Mouse (Mus musculus) thymus, postnatal 25 days (tissue): ENCODE measurements around the gene Camk2b.

Experiments
- DNase-seq: peaks from one replicate; pipeline ENCODE4 v3.0.0; 2022

Camk2b gene

GRCm38 (mm10) chr11:6048208-6048607 lies 18.0 kb downstream of the Camk2b start:
- DNase-seq, result no peak

DNA sequence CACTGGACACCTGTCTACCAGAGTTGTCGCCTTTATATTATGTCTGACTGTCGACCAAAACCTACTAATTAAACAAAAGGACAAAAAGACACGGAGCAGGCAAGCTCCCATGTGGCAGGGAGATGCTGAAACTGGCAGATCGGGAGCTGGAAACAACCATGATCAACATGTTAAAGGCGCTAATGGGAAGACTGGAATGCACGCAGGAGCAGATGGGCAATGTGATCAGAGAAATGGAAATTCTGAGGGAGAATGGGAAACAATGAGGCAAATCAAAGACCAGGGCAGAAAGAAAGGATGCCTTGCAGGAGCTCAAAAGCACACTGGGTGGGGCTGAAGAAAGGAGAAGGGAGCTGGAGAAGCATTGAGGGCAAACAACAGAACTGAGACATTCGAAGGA lies 27.2 kb downstream of the Camk2b start:
- no peak for DNase-seq

- no peak for DNase-seq
These were observed 28.5 kb downstream of the Camk2b start for GRCm38 (mm10) chr11:6037686-6038085.

DNA sequence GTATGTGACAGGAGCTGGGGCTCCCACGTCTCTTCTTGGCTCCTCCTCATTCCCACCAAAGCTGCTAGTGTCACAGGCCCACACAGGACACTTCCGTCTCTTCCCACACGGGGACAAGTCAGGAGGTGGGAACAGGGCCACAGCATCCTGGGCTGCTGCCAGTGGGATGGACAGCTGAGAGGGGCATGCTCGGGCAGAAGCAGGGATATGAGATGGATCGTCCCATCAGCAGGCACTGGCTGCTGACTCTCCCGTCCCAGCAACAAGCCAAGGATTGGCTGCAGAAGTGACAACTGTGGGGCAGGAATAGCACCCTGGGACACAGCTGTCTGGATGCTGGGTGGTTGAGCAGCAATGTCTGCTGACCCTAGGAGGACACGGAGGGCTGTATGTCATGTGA lies 29.0 kb downstream of the Camk2b start:
- DNase-seq, result no peak

GRCm38 (mm10) chr11:6036477-6036876 lies 29.7 kb downstream of the Camk2b start:
- DNase-seq, result no peak

GRCm38 (mm10) chr11:6035521-6035920 lies 30.6 kb downstream of the Camk2b start:
- no peak for DNase-seq

- DNase-seq, result no peak
These were observed 31.4 kb downstream of the Camk2b start for GRCm38 (mm10) chr11:6034740-6035139.

- no peak for DNase-seq
These were observed 32.4 kb downstream of the Camk2b start for GRCm38 (mm10) chr11:6033801-6034200.

GRCm38 (mm10) chr11:6033147-6033546 lies 33.0 kb downstream of the Camk2b start:
- DNase-seq, result peak; percentile 85

GRCm38 (mm10) chr11:6030650-6031049 lies 35.5 kb downstream of the Camk2b start:
- no peak for DNase-seq

GRCm38 (mm10) chr11:6029790-6030189 lies 36.4 kb downstream of the Camk2b start:
- no peak for DNase-seq

DNA sequence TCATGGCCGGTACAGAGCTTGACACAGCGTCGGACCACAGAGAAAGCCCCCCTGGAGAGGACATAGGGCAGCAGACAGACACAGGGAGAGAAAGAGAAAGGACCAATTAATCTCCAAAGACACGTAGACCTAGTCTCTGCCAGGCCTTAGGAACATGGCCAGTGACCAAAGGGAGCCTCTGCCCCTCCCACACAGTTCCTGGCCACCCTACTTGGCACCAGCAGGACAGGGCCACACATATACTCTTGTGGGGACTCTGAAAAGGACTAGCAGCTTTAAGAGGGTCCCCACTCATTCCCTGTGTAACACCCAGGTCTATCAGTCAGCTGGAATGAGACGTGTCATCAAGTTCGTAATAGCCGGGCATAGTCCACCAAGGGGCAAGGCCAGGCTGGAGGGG lies 37.3 kb downstream of the Camk2b start:
- no peak for DNase-seq

DNA sequence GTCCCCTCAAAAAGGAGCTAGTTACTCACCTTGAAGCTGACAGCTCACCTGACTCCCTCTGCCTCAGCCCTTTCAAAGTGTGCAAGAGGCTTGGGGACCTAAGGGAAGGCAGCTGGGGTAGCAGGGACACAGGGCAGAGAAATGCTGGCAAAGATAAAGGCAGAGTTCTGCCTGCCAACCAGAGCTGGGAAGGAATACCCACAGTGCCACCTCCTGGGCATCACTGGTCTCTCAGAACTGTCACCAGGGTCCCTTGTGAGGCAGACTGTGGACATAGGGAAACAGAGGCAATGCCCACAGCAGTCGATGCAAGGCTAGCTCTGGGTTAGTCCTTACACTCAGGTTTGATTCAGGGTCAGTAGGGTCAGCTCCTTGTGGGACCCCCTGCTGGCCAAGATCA lies 39.8 kb downstream of the Camk2b start:
- DNase-seq, result peak; percentile 70

DNA sequence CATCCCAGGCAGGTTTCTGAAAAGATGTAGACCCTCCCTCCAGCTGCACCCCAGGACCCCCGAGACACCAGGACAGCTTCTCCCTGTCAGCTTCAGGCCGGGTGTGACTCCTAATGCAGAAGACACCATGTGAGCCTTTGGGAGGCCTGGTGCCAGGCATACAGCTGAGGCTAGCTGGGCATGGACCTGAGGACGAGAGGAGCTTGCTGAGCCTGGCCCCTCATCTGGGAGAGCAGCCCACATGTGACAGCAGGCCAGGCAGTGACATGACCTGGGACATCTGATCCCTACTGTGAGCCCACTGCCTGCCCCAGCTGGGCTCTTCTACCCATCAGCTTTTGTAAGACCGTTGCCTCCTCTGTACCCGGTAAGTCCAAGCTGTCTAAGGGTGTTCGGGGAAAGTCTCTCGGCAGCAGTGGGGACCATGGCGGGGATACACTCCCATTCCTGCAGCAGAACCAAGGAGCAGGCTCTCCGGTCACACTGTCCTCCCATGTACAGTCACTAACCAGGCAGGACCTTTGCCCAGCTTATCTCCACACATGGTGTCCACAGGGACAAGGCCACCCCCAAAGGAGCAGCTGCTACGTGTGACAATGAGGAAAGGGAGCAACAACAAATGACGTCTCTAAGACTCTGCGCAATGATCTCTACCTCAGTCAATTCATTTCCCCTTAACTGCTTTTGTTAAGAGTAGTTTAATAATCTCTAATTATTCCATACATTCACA lies 41.1 kb downstream of the Camk2b start:
- DNase-seq, result no peak

DNA sequence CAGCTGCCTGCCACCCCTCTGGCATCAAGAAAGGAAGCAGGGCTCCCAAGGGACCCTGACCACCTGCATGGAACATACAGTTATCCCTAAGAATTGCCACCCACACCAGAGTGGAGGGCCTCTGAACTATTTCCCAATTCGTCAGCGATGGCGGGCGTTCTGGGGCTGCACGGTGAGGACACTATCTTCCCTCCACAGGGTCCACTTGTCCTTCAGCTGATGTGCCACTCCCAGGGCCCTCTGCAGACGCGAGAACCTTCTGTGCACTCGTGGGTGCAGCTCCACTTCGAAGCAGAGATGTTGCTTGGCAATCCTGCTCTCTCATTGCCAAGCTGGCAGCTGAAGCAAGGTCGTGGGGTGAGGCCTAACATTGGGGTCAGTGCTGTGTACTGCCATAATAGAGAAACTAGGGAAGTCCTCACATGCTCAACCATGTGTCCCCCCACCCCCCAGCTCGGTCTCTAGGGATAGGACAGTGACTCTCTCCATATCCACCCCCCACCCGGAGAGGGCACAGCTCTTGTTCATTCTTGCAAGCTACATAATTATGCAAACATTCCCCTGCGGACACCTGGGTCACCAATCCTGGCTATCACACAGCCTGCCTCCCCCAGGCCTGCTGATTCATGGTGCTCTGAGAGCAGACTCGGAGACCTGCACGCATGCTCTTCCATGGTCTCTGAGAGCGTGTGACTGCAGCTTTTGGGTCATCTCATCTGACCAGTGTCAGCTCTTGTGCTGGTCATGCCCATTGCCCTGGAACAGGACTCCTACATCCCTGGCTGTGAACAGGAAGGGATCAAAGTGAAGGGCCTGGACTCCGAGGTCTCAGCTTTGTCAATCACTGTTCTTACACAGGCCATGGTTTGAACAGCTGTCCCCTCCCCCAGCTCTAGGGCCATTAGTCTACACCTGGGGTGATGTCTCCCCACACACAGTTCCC lies 45.0 kb downstream of the Camk2b start:
- DNase-seq, result no peak

DNA sequence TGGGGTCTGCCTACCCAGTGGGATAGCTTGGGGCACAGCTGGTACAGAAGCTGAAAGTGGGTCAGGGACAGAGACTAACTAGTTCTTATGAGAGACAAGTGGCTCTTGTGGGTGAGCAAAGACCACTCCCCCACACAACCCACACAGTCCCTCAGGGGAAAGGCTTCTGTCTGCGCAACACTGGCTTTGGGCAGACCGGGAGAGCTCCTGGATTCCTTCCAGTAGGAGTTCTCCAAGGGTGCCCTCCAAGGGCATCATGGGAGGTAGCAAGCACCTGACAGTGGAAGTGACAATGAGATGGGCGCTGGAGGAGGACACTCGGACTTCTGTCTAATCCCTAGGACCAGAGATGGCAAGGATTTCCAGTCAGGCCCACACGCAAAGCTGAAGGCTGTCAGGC lies 45.8 kb downstream of the Camk2b start:
- DNase-seq, result no peak

GRCm38 (mm10) chr11:6018218-6019010 lies 47.7 kb downstream of the Camk2b start:
- DNase-seq, result peak; percentile 78

DNA sequence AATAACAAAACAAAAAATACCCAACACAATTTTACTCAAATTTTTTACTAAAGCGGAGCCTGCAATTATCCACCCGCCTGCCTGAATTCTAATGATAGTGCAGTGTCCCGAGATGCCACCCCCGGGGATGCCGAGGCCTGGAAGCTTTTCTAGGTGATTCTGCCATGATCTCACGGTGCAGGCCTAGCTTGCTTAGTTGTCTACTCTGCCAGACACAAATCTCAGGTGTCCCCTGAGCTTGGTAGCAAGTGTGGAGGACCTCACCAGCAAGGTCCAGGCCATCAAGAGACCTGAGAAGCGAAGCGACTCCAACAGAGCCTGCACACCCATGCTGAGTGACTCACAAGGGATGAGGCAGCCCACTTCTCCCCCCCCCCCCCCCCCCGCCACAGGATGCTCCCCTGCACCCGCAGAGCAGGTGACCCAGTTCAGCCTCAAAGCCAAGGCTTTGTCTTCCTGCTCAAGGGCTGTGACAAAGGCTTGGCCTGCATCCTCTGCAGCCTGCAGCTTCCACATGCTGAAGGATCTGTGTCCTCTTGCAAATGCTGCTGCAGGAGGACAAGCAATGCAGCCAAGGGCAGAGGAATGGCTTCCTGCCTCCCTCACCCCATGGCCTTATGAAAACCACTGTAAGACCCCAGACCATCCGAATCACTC lies 48.5 kb downstream of the Camk2b start:
- DNase-seq, result peak; percentile 65

GRCm38 (mm10) chr11:6016797-6017395 lies 49.3 kb downstream of the Camk2b start:
- peak; percentile 47 for DNase-seq

- peak; percentile 50 for DNase-seq
These were observed 49.8 kb downstream of the Camk2b start for GRCm38 (mm10) chr11:6016368-6016767.

DNA sequence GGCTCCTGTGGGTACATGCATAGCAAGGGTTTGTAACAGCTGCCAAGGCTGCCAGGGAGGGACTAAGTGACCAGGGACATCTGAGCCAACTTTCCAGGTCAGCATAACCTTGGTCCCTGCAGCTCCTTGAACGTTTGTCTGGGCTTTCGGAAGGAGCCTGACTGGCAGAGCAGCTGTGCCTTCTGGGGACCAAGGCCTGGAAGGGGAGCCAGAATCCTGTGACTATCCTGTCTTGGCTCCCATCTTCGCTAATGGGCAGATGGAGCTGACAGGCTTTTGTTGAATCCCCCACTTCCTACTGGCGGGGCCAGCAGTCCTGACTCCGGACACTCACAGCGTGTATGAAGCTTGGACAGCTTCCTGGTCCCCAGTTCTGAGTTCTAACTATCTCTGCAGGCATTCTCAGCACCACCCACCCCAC lies 51.1 kb downstream of the Camk2b start:
- DNase-seq, result no peak

DNA sequence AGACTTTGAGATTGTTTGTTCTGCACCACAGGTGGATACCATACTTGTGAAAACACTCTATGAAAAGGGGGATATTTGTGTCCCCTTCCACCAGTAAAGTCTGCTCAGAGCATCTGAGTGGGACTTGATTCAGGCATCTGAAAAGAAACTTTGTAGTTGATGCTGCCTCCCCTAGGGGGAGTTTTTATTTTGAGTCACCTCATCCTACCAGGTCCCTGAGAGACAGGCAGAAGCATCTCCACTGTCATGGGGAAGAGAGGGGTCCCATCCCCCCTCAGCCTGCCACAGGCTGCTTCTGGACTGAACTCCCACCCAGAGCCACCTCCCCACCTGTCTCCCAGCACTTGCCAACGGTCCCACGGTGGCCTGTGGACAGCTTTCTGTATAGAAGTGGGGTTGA lies 52.8 kb downstream of the Camk2b start:
- DNase-seq, result peak; percentile 48
